Mouse (Mus musculus): ENCODE measurements around the gene Ugt1a10.

DNA sequence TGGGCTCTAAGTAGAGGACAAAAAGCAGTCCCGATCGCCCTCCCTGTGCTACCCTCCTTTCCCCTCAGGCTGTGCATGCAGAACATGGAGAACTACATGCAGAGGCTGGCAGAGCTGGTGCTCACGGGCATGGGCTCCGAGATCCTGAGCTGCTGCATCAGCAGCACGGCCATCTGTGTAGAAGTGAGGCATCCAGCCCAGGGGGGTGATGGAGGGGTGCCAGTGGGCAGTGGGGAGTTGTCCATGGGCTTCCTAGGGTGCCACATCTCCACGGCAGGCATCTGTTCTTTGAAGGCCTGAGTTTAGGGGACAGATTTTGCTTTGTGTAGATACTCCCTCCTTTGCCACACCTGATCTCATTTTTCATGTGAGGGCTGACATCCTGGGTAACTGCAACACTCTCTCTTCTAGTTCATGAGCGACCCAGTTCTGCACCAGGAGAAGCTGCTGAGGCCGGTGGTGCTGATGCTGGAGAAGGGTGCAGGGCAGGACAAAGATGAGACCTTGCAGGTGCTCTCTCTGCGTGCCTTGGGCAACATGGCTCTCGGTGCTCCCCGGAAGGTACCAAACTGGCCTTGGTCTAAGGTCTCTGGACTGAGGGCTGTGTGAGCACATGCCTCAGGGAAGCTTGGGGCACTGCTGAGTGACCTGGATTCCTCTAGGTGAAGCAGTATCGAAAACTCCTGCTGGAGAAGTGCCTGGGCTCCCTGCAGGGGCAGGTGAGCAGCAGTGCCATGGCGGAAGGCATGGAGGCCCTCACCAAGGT lies 201.0 kb downstream of the Ugt1a10 start:
- TF ChIP-seq GATA1 (IDR thresholded peaks at IDR 0.05; ENCODE audit: borderline replicate concordance, low read length) (no peak), FLI1 (IDR thresholded peaks at IDR 0.05; ENCODE audit: low read length) (no peak)

Data from megakaryocyte, embryonic 14.5 days (primary cell).